Mouse (Mus musculus): ENCODE measurements at regions not wholly inside any gene's neighbourhood (a gene's known extent, or its start where the extent isn't known, plus 50 kb on each side); places are given as distances from the start of the nearest gene placed in this dataset.
"Not testable (repeated sequence)": the region's sequence is repeated elsewhere in the genome, so short reads cannot be mapped to it uniquely, and the experiment has no call there.

- no peak for DNase-seq (ENCODE audit: low spot score in 2 of 2)
These were observed 57.6 kb upstream of the Lekr1 start for GRCm38 (mm10) chr3:65608385-65608784.

- DNase-seq (ENCODE audit: low spot score in 2 of 2), result no peak
These were observed 54.3 kb upstream of the Lekr1 start for GRCm38 (mm10) chr3:65611712-65612111.

- DNase-seq (ENCODE audit: low spot score in 2 of 2), result peak; percentile 50 to 67
These were observed 53.6 kb upstream of the Lekr1 start for GRCm38 (mm10) chr3:65612387-65612786.

DNA sequence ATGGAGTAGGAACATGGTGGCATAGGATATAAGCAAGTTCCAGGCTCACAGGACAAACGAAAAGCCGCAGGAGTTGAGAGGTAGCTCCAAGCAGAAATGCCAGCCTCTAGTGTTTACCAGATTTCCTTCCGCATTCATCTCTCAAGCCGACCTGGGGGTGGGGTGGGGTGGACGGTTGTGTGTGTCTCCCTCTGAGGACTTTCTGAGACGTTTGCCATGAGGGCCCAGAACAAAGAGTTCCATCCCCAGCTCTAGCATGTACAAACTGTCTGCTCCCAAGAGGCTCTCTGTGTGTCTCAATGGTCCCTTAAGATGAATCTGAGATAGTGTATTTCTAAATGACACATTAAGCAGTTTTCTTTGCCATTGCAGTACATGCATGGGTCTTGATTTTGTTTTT is 53.1 kb upstream of the Lekr1 start:
- DNase-seq (ENCODE audit: low spot score in 2 of 2), result no peak

DNA sequence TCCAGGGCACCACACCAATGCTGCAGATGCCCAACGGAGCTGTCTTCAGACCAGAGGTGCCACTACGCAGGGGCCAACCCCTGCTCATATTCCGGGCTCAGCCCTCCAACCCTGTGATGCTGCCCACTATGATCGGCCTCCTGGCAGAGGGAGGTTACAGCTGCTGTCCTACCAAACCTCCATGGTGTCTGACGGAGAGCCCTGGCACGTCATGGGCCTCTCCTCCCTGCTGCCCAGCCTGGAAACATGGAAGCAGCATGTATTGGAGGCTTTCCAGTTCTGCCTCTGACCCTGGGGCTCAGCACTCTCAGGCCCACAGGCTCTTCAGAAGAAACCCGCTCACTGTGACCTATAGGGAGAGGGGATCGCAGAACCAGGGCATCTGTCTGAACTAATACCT is 51.1 kb upstream of the Lekr1 start:
- not testable (repeated sequence) for DNase-seq (ENCODE audit: low spot score in 2 of 2)
